Mouse (Mus musculus): Measurements from ENCODE around the gene Il5ra.

GRCm38 (mm10) chr6:106747251-106747650 lies 1.6 kb downstream of the Il5ra start:
- TF ChIP-seq CTCF (IDR thresholded peaks at IDR 0.05; ENCODE audit: control insufficient read depth, insufficient read depth, low read length) (no peak), POLR2A (IDR thresholded peaks at IDR 0.05; ENCODE audit: borderline replicate concordance, control insufficient read depth, low read depth, low read length) (no peak)

All from bone marrow, adult 2 months (tissue).